Mouse (Mus musculus) cerebellum, adult 2 months (tissue): ENCODE measurements at regions not wholly inside any gene's neighbourhood (a gene's known extent, or its start where the extent isn't known, plus 50 kb on each side); places are given as distances from the start of the nearest gene placed in this dataset.
"Not testable (repeated sequence)": the region's sequence is repeated elsewhere in the genome, so short reads cannot be mapped to it uniquely, and the experiment has no call there.

Experiments
- CTCF ChIP-seq: fragments of 200-500 bp; IDR thresholded peaks from 2 replicates; pipeline ENCODE4 v1.5.1; 2011; ENCODE audit warnings: low read depth, mild to moderate bottlenecking, control low read depth, low read length, moderate library complexity, borderline replicate concordance; ENCODE audit not compliant: insufficient read depth
- POLR2A ChIP-seq: fragments of 200-500 bp; IDR thresholded peaks from 2 replicates; pipeline ENCODE4 v1.6.1; 2011; ENCODE audit warnings: low read length, control low read depth, borderline replicate concordance; ENCODE audit not compliant: insufficient read depth

GRCm38 (mm10) chrX:4136135-4136534, 60.2 kb upstream of the Btbd35f28 start:
- not testable (repeated sequence) for TF ChIP-seq CTCF, POLR2A
